Mouse (Mus musculus): Measurements from ENCODE around the gene Gm9887. TPM values are rescaled to one million over a fixed set of nuclear protein-coding genes. Genes with fewer than 3 reads are reported as not detected.
A peak's percentile ranks its signal among the peaks of the same experiment; 100 is the strongest.
"Not testable (repeated sequence)": the region's sequence is repeated elsewhere in the genome, so short reads cannot be mapped to it uniquely, and the experiment has no call there.

Gene Gm9887
- total RNA-seq, 2 experiments from 2014 or later = not detected

GRCm38 (mm10) chr12:69386281-69386732, 14.0 kb upstream of the Gm9887 start:
- not testable (repeated sequence) for ATAC-seq (ENCODE audit: poor library complexity, severe bottlenecking)

- peak; percentile 45; the same call in 1 of the 2 replicates for ATAC-seq (ENCODE audit: poor library complexity, severe bottlenecking)
These were observed 13.5 kb upstream of the Gm9887 start for GRCm38 (mm10) chr12:69385542-69386280.

- no peak for ATAC-seq (ENCODE audit: poor library complexity, severe bottlenecking)
These were observed 12.3 kb upstream of the Gm9887 start for GRCm38 (mm10) chr12:69384606-69385005.

GRCm38 (mm10) chr12:69382880-69383279, 10.6 kb upstream of the Gm9887 start:
- no peak for ATAC-seq (ENCODE audit: poor library complexity, severe bottlenecking)

GRCm38 (mm10) chr12:69378558-69379454, 6.5 kb upstream of the Gm9887 start:
- ATAC-seq (ENCODE audit: poor library complexity, severe bottlenecking) = no peak

- ATAC-seq (ENCODE audit: poor library complexity, severe bottlenecking) = not testable (repeated sequence)
These were observed 5.4 kb upstream of the Gm9887 start for GRCm38 (mm10) chr12:69377636-69378035.

- no peak for ATAC-seq (ENCODE audit: poor library complexity, severe bottlenecking)
These were observed 4.9 kb upstream of the Gm9887 start for GRCm38 (mm10) chr12:69377188-69377587.

GRCm38 (mm10) chr12:69376132-69376531, 3.9 kb upstream of the Gm9887 start:
- no peak for ATAC-seq (ENCODE audit: poor library complexity, severe bottlenecking)

GRCm38 (mm10) chr12:69373850-69374766, 1.9 kb upstream of the Gm9887 start:
- no peak for ATAC-seq (ENCODE audit: poor library complexity, severe bottlenecking)

- ATAC-seq (ENCODE audit: poor library complexity, severe bottlenecking) = 0 out of 2 replicates have a peak, but pooled peaks have one; percentile 6
These were observed 573 bp upstream of the Gm9887 start for GRCm38 (mm10) chr12:69372731-69373331.

- ATAC-seq (ENCODE audit: poor library complexity, severe bottlenecking) = peak; percentile 57
These were observed 821 bp downstream of the Gm9887 start for GRCm38 (mm10) chr12:69371421-69371853.

- no peak for ATAC-seq (ENCODE audit: poor library complexity, severe bottlenecking)
These were observed 1.3 kb downstream of the Gm9887 start for GRCm38 (mm10) chr12:69370936-69371335.

GRCm38 (mm10) chr12:69367557-69367956, 4.7 kb downstream of the Gm9887 start:
- ATAC-seq (ENCODE audit: poor library complexity, severe bottlenecking) = no peak

- ATAC-seq (ENCODE audit: poor library complexity, severe bottlenecking) = no peak
These were observed 5.8 kb downstream of the Gm9887 start for GRCm38 (mm10) chr12:69366424-69366823.

- ATAC-seq (ENCODE audit: poor library complexity, severe bottlenecking) = no peak
These were observed 6.5 kb downstream of the Gm9887 start for GRCm38 (mm10) chr12:69365757-69366156.

GRCm38 (mm10) chr12:69363899-69364762, 8.1 kb downstream of the Gm9887 start:
- ATAC-seq (ENCODE audit: poor library complexity, severe bottlenecking) = peak; percentile 70

- ATAC-seq (ENCODE audit: poor library complexity, severe bottlenecking) = not testable (repeated sequence)
These were observed 9.1 kb downstream of the Gm9887 start for GRCm38 (mm10) chr12:69363110-69363509.

- ATAC-seq (ENCODE audit: poor library complexity, severe bottlenecking) = no peak
These were observed 9.9 kb downstream of the Gm9887 start for GRCm38 (mm10) chr12:69362388-69362787.

- no peak for ATAC-seq (ENCODE audit: poor library complexity, severe bottlenecking)
These were observed 10.3 kb downstream of the Gm9887 start for GRCm38 (mm10) chr12:69361919-69362318.

Data from megakaryocyte, adult 5-6 weeks (primary cell).